Mouse (Mus musculus) MEL (cell line): ENCODE data around the gene Gsta4. TPM values are rescaled to one million over a fixed set of nuclear protein-coding genes. Genes with fewer than 3 reads are reported as not detected.

Source experiments
- DNase-seq: peaks from one replicate; pipeline ENCODE4 v3.0.0; 2011; ENCODE audit warnings: low read depth, low spot score
- H3K27ac ChIP-seq: 2 replicates; pipeline ENCODE4 v1.5.1; 2012; ENCODE audit warnings: low read depth, mild to moderate bottlenecking, control low read depth, low read length, moderate library complexity; ENCODE audit not compliant: control insufficient read depth
- H3K27me3 ChIP-seq, 2 experiments: fragments of 150-350 bp in 1 of 2; sonication (generic) in 1 of 2; 2 replicates each; pipeline ENCODE4 v1.6.1; 2012; ENCODE audit warnings: low read length in 2 of 2, mild to moderate bottlenecking in 2 of 2, improper control_type of control experiment in 1 of 2, moderate library complexity in 1 of 2; ENCODE audit not compliant: insufficient read depth in 2 of 2, control insufficient read depth in 1 of 2
- H3K36me3 ChIP-seq, 2 experiments: 2 replicates each; pipeline ENCODE4 v1.6.1; 2012 to 2014; ENCODE audit warnings: low read length in 2 of 2, improper control_type of control experiment in 1 of 2, inconsistent platforms in 1 of 2, mild to moderate bottlenecking in 1 of 2; ENCODE audit not compliant: insufficient read depth in 2 of 2, control insufficient read depth in 1 of 2
- H3K4me1 ChIP-seq, 2 experiments: fragments of 150-350 bp in 1 of 2; sonication (generic) in 1 of 2; 2 replicates each; pipeline ENCODE4 v1.6.1; 2012; ENCODE audit warnings: low read length in 2 of 2, improper control_type of control experiment in 1 of 2, mild to moderate bottlenecking in 1 of 2; ENCODE audit not compliant: insufficient read depth in 2 of 2, control insufficient read depth in 1 of 2
- H3K4me3 ChIP-seq, 2 experiments: fragments of 150-350 bp in 1 of 2; sonication (generic) in 1 of 2; 2 replicates each; pipeline ENCODE4 v1.5.1; 2012; ENCODE audit warnings: low read depth in 2 of 2, low read length in 2 of 2, mild to moderate bottlenecking in 2 of 2, moderate library complexity in 2 of 2, control low read depth in 1 of 2, improper control_type of control experiment in 1 of 2; ENCODE audit not compliant: control insufficient read depth in 1 of 2, insufficient read depth in 1 of 2
- H3K79me2 ChIP-seq: 2 replicates; pipeline ENCODE4 v1.6.1; 2012; ENCODE audit warnings: mild to moderate bottlenecking, low read length, moderate library complexity; ENCODE audit not compliant: control insufficient read depth, poor library complexity, insufficient read depth
- H3K9ac ChIP-seq: 2 replicates; pipeline ENCODE4 v1.6.1; 2012; ENCODE audit warnings: low read depth, mild to moderate bottlenecking, control low read depth, low read length, moderate library complexity; ENCODE audit not compliant: control insufficient read depth, poor library complexity, severe bottlenecking
- H3K9me3 ChIP-seq: fragments of 150-350 bp; sonication (generic); replicated peaks from 2 replicates; pipeline ENCODE4 v1.6.1; 2012; ENCODE audit warnings: mild to moderate bottlenecking, low read length, improper control_type of control experiment, moderate library complexity; ENCODE audit not compliant: insufficient read depth
- CHD1 ChIP-seq: IDR thresholded peaks from 2 replicates; pipeline ENCODE4 v1.6.1; 2012; ENCODE audit warnings: low read depth, mild to moderate bottlenecking, inconsistent platforms, low read length, improper control_type of control experiment
- EP300 ChIP-seq, 2 experiments: IDR thresholded peaks; 2 replicates each; pipeline ENCODE4 v1.6.1; 2011; ENCODE audit warnings: improper control_type of control experiment in 2 of 2, low read length in 2 of 2, low read depth in 1 of 2, mild to moderate bottlenecking in 1 of 2
- HCFC1 ChIP-seq: IDR thresholded peaks from 2 replicates; pipeline ENCODE4 v1.6.1; 2012; ENCODE audit warnings: low read depth, mild to moderate bottlenecking, inconsistent platforms, low read length, improper control_type of control experiment, moderate library complexity
- MAFK ChIP-seq: IDR thresholded peaks from 2 replicates; pipeline ENCODE4 v1.6.1; 2011; ENCODE audit warnings: low read depth, mild to moderate bottlenecking, low read length, improper control_type of control experiment, borderline replicate concordance
- MAX ChIP-seq: IDR thresholded peaks from 2 replicates; pipeline ENCODE4 v1.6.1; 2011; ENCODE audit warnings: low read length, improper control_type of control experiment
- MAZ ChIP-seq: IDR thresholded peaks from 2 replicates; pipeline ENCODE4 v1.6.1; 2012; ENCODE audit warnings: low read depth, mild to moderate bottlenecking, inconsistent platforms, low read length, improper control_type of control experiment
- MYC ChIP-seq: IDR thresholded peaks from 2 replicates; pipeline ENCODE4 v1.6.1; 2011; ENCODE audit warnings: low read depth, mild to moderate bottlenecking, low read length, improper control_type of control experiment, moderate library complexity
- POLR2A ChIP-seq, 2 experiments: IDR thresholded peaks; 2 replicates each; pipeline ENCODE4 v1.6.1; 2011 to 2012; ENCODE audit warnings: low read length in 2 of 2, mild to moderate bottlenecking in 2 of 2, control low read depth in 1 of 2, improper control_type of control experiment in 1 of 2, low read depth in 1 of 2, moderate library complexity in 1 of 2; ENCODE audit not compliant: control insufficient read depth in 1 of 2, insufficient read depth in 1 of 2, poor library complexity in 1 of 2
- POLR2AphosphoS2 ChIP-seq: IDR thresholded peaks from 2 replicates; pipeline ENCODE4 v1.6.1; 2011; ENCODE audit warnings: low read length, improper control_type of control experiment
- POLR2AphosphoS5 ChIP-seq: IDR thresholded peaks from 2 replicates; pipeline ENCODE4 v1.6.1; 2012; ENCODE audit warnings: low read depth, borderline replicate concordance, mild to moderate bottlenecking, inconsistent platforms, low read length, moderate library complexity, mixed read lengths
- RAD21 ChIP-seq: IDR thresholded peaks from 2 replicates; pipeline ENCODE4 v1.6.1; 2011; ENCODE audit warnings: mild to moderate bottlenecking, low read depth, low read length, improper control_type of control experiment
- RCOR1 ChIP-seq: IDR thresholded peaks from 2 replicates; pipeline ENCODE4 v1.6.1; 2012; ENCODE audit warnings: low read depth, mild to moderate bottlenecking, inconsistent platforms, low read length, improper control_type of control experiment
- TBP ChIP-seq: IDR thresholded peaks from 2 replicates; pipeline ENCODE4 v1.8.0; 2011; ENCODE audit warnings: low read depth, low read length, improper control_type of control experiment
- TCF12 ChIP-seq: IDR thresholded peaks from 2 replicates; pipeline ENCODE4 v1.6.1; 2014; ENCODE audit warnings: low read depth, mild to moderate bottlenecking, inconsistent platforms, low read length, improper control_type of control experiment, moderate library complexity
- UBTF ChIP-seq: IDR thresholded peaks from 2 replicates; pipeline ENCODE4 v1.6.1; 2012; ENCODE audit warnings: low read depth, mild to moderate bottlenecking, inconsistent platforms, low read length, improper control_type of control experiment, moderate library complexity, borderline replicate concordance; ENCODE audit not compliant: insufficient read depth
- USF1 ChIP-seq: IDR thresholded peaks from 2 replicates; pipeline ENCODE4 v1.6.1; 2014; ENCODE audit warnings: low read depth, mild to moderate bottlenecking, inconsistent platforms, low read length, improper control_type of control experiment, moderate library complexity
- USF2 ChIP-seq, 2 experiments: IDR thresholded peaks; 2 replicates each; pipeline ENCODE4 v1.6.1; 2011 to 2012; ENCODE audit warnings: improper control_type of control experiment in 2 of 2, low read length in 2 of 2, borderline replicate concordance in 1 of 2, inconsistent platforms in 1 of 2, low read depth in 1 of 2, mild to moderate bottlenecking in 1 of 2; ENCODE audit not compliant: insufficient read depth in 1 of 2
- ZC3H11A ChIP-seq: IDR thresholded peaks from 2 replicates; pipeline ENCODE4 v1.6.1; 2012; ENCODE audit warnings: low read depth, mild to moderate bottlenecking, inconsistent platforms, low read length, improper control_type of control experiment
- ZMIZ1 ChIP-seq: IDR thresholded peaks from 2 replicates; pipeline ENCODE4 v1.6.1; 2012; ENCODE audit warnings: low read depth, mild to moderate bottlenecking, inconsistent platforms, low read length, improper control_type of control experiment, moderate library complexity
- ZNF384 ChIP-seq: IDR thresholded peaks from 2 replicates; pipeline ENCODE4 v1.6.1; 2012; ENCODE audit warnings: low read depth, mild to moderate bottlenecking, inconsistent platforms, low read length, improper control_type of control experiment
- polyA plus RNA-seq, 2 experiments: library from polyadenylated mRNA; stranded (reverse) in 1 of 2; unstranded in 1 of 2; fragments of >175 nt in 1 of 2; fragments of >200 nt in 1 of 2; gene quantifications; 2 replicates each; pipeline versions ENCODE4 v1.2.1 to v1.2.4; 2012; ENCODE audit warnings: low replicate concordance in 2 of 2, low read depth in 1 of 2; ENCODE audit not compliant: insufficient read length in 2 of 2, insufficient read depth in 1 of 2, missing spikeins in 1 of 2
- total RNA-seq: library from RNA; depleted of rRNA; stranded (reverse); fragments of 300-350 nt; gene quantifications from 2 replicates; pipeline ENCODE4 v1.2.3, GENCODE M21; 2012

The Gsta4 gene
- total and polyA plus RNA-seq, 3 experiments, result 5.0 to 9.8 TPM; not detected in 1

DNA sequence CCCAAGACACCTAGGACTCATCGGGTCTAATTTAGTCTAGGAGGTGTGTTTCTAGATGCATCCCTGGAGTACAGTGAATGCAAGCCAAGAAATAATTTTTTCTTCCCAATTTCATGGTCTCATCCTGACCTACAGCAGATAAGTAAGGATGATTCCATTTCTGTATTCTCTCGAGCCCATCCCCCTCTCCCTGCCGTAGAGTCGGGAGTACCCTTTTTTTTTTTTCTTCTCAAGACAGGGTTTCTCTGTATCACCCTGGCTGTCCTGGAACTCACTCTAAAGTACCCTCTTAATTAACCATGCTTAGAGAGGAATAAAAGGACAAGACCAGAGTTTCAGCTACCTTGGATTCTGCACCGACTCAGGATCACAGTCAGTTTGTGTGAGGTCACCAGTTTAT, 4.4 kb upstream of the Gsta4 start:
- H3K27me3 ChIP-seq, result no peaks in the 10 kb centered on the region
- TF ChIP-seq RCOR1, result no peak
- no peak for TF ChIP-seq POLR2AphosphoS2
- TF ChIP-seq POLR2AphosphoS5, result no peak
- TF ChIP-seq MYC, result no peak
- no peak for TF ChIP-seq POLR2A (IDR thresholded peaks at IDR 0.05; ENCODE audit: control insufficient read depth in 1 of 2, insufficient read depth in 1 of 2, low read depth in 1 of 2, low read length in 2 of 2, poor library complexity in 1 of 2)
- no peak for TF ChIP-seq MAX
- no peak for TF ChIP-seq TCF12
- no peak for TF ChIP-seq EP300 (IDR thresholded peaks at IDR 0.05; ENCODE audit: low read depth in 1 of 2, low read length in 2 of 2)
- no peak for TF ChIP-seq CHD1
- no peak for TF ChIP-seq USF2 (IDR thresholded peaks at IDR 0.05; ENCODE audit: borderline replicate concordance in 1 of 2, insufficient read depth in 1 of 2, low read depth in 1 of 2, low read length in 2 of 2)
- TF ChIP-seq TBP, result no peak
- no peak for TF ChIP-seq USF1
- no peak for TF ChIP-seq RAD21
- no peak for TF ChIP-seq HCFC1
- TF ChIP-seq UBTF, result no peak
- no peak for TF ChIP-seq ZC3H11A
- no peak for TF ChIP-seq MAFK
- TF ChIP-seq, all 39 proteins: peak for 0
- H3K9me3 ChIP-seq, result no peaks in the 10 kb centered on the region
- peaks cover 0 to 7% of the 10 kb centered on the region in 2 experiments; a peak in 2 of 4 replicates for H3K36me3 ChIP-seq
- H3K4me1 ChIP-seq, result no peaks in the 10 kb centered on the region; a peak in 1 of 4 replicates
- no peak for DNase-seq
- no peak overlapping the region for H3K4me3 ChIP-seq
- H3K79me2 ChIP-seq, result no peaks in the 10 kb centered on the region; the same call in 1 of the 2 replicates
- no peak overlapping the region for H3K27ac ChIP-seq
- H3K9ac ChIP-seq, result no peak overlapping the region

DNA sequence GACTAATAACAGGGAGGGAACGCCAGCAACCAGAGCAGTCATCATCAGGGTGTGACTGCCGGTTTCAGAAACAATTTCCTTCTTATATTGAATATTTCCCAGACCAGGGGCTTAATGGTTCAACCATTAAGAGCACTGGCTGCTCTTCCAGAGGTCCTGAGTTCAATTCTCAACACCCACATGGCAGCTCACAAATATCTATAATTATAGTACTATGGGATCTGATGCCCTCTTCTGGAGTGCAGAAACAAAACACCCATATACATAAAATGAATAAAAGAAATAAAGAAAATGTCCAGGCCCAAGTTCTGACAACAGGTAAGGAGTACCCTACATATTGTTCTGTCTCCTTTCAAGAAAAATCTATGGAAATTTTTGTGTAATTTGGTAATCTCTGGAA, 3.5 kb upstream of the Gsta4 start:
- TF ChIP-seq ZNF384, result no peak
- no peak for TF ChIP-seq ZMIZ1
- TF ChIP-seq MAZ, result no peak
- no peak overlapping the region for H3K9ac ChIP-seq
- no peak for DNase-seq
- H3K79me2 ChIP-seq, result no peaks in the 10 kb centered on the region; the same call in 1 of the 2 replicates
- H3K27me3 ChIP-seq, result no peaks in the 10 kb centered on the region
- no peaks in the 10 kb centered on the region; a peak in 1 of 4 replicates for H3K4me1 ChIP-seq
- peaks cover 0 to 7% of the 10 kb centered on the region in 2 experiments; a peak in 2 of 4 replicates for H3K36me3 ChIP-seq
- H3K9me3 ChIP-seq, result no peaks in the 10 kb centered on the region
- H3K27ac ChIP-seq, result no peak overlapping the region
- no peak overlapping the region for H3K4me3 ChIP-seq
